Mouse (Mus musculus) left cerebral cortex, adult 18-20 months (tissue): Measurements from ENCODE around the gene Usp49. TPM values are rescaled to one million over a fixed set of nuclear protein-coding genes. Genes with fewer than 3 reads are reported as not detected.
"Not testable (repeated sequence)": the region's sequence is repeated elsewhere in the genome, so short reads cannot be mapped to it uniquely, and the experiment has no call there.

ENCODE experiments used
- DNase-seq, 2 experiments: peaks; one replicate each; pipeline ENCODE4 v3.0.0; 2021 to 2022; ENCODE audit warnings: low spot score in 2 of 2, mixed read lengths in 1 of 2
- total RNA-seq, 2 experiments: library from RNA; stranded (reverse); gene quantifications; 2 replicates each; pipeline ENCODE4 v1.2.3; 2021

Usp49 gene
- total RNA-seq, 2 experiments from 2014 or later, result 8.0 to 11.3 TPM

DNA sequence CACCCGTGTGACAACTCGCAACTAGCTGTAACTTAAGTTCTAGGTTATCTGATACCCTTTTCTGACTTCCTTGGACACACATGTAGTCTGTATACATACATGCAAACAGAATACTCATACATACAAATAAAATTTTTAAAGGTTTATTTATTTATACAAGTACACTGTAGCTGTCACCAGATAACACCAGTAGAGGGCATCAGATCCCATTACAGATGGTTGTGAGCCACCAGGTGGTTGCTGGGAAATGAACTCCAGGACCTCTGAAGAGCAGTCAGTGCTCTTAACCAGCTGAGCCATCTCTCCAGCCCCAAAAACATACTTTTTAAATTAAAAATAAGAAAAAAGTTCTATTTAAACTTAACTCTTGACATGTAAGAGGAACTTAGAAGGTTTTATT is 12.5 kb downstream of the Usp49 start:
- DNase-seq, result no peak

DNA sequence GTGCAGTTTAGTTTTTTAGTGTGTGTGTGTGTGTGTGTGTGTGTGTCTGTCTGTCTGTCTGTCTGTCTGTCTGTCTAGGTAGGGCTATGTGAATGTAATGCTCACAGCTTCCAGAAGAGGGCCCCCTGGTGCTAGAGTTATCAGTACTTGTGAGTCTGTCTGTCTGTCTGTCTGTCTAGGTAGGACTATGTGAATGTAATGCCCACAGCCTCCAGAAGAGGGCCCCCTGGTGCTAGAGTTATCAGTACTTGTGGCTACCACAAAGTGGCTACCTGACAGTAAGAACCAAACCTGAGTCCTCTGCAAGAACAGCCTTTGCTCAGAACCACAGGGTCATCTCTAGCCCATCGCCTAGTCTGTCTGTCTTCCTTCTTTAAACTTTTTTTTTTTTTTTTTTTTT is 16.2 kb downstream of the Usp49 start:
- DNase-seq, result peak; percentile 22 to 30

DNA sequence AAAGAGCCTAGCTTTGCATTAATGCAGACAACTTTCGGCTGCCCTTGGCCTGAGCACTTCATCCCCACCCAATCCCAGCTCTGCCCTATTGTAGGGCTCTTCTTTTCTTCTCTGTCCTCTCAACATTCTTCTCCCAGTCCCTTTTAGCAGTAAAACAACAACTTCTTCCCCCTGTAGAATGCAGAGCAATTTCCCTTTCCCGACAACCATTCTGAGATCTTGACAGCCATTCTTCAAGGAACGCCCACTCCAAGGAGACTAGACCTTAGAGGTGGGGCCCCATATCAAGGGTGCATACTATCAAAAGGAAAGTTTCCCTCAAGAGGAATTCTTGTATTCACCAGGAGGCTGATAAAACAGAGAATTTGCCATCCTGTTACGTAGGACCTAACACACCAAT is 18.5 kb downstream of the Usp49 start:
- no peak for DNase-seq

DNA sequence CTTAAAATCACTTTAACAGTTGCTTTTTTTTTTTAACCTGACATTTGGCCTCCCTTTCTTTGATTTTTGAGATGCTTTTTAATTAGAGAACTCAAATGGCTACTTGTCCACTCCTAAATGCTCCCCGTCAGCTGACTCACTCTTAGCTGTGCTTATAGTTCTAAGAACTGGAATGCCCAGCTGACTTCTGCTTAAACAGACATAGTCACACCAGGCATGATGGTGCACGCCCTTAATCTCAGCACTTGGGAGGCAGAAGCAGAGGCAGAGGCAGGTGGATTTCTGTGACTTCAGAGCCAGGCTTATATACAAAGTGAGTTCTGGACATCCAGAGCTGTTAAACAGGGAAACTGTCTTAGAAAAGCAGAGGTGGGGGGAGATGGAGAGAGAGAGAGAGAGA is 21.5 kb downstream of the Usp49 start:
- DNase-seq, result no peak

DNA sequence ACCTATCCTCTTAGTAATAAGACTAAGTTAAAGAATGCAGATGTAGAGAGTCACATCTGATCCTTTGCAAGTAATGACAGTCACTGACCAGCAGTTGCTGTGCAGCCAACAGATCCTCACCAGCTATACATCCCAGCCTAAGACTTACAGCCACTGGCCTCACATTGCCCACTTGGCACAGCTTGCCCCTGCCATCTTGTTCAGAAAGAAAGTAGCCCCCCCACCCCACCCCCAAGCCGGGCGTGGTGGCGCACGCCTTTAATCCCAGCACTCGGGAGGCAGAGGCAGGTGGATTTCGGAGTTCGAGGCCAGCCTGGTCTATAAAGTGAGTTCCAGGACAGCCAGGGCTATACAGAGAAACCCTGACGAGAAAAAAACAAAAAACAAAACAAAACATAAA is 23.9 kb downstream of the Usp49 start:
- not testable (repeated sequence) for DNase-seq

DNA sequence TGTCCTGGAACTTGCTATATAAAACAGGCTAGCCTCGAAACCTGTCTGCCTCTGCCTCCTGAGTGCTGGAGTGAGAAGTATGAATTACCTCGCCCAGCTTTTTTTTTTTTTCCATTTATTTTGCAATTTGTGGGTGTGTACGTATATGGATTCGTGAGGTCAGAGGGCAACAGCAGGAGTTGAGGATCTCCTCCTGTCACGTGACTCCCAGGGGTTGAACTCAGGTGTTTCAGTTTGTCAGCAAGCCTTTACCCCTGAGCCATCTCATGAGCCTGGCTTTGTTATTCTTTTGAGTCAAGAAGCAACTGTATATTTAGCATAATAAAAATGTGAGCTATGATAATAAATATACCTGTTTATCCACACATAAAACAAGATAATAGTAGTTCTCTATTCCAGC is 25.2 kb downstream of the Usp49 start:
- DNase-seq, result no peak

DNA sequence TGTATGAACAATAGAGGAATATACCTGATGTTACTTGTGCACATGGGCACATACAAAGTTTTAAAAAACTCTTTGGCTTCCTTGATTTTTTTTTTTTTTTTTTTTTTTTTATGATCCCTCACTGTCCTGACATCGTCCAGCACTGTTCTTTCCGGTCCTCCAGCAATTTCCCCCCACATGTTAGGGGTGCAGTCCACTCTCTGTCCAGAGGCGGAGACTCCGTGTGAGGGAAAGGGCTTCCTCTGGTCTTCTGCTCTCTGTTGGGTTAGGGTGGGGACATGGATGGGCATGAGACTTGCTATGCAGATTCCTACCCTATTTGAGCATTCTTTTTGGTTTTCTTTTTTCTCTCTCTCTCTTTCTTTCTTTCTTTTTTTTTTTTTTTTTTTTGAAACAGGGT is 27.4 kb downstream of the Usp49 start:
- no peak for DNase-seq

DNA sequence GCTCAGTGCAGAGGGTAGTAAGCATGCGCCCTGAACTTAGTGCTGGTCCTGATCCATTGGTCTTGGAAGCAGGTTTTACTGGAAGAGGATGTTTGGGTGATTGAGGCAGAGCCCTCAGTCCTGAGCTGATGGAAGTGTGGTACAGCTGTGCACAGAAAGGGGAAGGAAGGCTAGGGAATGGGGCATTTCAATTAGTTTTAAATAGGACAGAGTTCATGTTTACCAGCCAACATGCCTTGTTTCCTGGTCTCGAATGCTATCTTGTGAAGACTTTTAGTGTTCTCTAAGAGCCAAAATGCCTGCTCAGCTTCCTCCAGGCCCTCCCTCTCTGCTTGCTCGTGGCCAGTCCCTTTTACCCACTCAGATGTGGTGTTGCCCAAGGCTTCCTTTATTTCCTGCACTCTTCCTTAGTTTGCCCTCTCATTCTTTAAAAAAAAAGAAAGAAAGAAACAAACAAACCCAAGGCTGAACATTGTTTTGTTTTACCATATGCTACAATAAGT is 28.3 kb downstream of the Usp49 start:
- no peak for DNase-seq

DNA sequence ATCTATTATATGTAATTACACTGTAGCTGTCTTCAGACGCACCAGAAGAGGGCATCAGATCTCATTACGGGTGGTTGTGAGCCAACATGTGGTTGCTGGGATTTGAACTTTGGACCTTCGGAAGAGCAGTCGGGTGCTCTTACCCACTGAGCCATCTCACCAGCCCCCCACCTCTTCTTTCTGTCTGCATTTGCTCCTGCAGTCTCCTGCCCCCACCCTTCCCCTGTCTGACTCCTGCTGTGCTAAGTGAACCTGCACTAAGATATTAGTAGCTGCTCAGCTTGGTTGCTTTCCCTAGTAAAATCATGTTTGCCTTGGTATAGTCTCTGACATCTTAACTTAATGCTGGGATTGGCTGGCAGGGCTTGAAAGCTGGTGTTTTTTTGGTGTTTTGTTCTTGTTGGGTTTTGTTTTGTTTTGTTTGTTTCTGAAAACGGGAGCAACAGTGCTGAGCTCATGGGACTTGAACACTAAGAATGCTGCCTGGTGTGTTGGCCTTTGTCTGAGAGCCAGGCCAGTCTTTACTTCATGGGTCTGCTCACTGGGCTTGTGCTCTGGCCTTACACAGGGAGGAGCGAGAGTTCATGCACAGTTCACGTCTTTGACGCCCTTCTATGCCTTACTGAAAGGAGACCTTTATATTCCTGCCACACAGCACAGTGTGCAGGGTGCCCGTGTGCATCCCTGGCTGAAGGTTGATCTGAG is 32.7 kb downstream of the Usp49 start:
- no peak for DNase-seq

DNA sequence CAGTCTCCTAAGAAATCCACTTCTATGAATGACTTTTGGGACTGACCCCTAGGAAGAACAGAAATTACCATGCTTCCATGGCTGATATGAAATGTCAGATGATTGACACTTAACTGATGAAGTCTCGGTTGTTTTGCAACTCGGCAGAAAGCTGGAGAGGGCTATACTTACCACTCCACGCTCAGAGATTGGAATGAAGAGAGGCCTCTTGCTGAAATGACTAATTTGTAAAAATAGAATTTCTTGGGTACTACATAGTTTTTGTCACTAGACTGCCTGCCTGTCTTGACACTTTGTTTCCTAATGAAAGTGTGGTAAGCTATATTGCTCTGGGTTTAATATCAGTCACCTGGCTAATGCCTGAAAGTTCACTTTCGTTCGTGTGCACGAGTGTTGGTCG is 34.0 kb downstream of the Usp49 start:
- DNase-seq, result no peak

DNA sequence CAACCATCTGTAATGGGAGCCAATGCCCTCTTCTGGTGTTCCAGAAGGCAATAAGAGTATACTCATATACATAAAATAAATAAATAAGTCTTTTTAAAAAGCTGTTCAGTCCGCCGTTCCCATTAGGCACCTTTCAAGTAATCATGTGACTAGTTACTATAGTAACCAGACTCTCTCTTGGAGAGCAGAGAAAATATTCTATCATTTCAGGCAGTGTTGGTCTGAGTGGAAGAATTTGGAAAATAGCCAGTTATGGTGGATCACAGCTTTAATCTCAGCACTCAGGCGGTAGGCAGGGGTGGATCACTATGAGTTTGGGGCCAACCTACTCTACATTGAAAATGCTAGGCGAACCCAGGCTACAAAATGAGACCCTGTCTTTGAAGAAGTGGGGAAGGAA is 38.7 kb downstream of the Usp49 start:
- no peak for DNase-seq

DNA sequence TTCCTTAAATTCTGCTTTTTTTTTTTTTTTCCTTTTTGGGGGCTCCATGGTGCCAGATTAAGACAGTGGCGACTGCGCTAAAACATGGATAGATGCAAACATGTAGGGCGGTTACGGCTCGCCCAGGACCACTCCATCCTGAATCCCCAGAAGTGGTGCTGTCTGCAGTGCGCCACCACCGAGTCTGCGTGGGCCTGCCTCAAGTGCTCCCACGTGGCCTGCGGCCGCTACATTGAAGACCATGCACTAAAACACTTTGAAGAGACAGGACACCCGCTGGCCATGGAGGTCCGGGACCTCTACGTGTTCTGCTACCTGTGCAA is 41.5 kb downstream of the Usp49 start:
- DNase-seq, result peak; percentile 28 to 64

DNA sequence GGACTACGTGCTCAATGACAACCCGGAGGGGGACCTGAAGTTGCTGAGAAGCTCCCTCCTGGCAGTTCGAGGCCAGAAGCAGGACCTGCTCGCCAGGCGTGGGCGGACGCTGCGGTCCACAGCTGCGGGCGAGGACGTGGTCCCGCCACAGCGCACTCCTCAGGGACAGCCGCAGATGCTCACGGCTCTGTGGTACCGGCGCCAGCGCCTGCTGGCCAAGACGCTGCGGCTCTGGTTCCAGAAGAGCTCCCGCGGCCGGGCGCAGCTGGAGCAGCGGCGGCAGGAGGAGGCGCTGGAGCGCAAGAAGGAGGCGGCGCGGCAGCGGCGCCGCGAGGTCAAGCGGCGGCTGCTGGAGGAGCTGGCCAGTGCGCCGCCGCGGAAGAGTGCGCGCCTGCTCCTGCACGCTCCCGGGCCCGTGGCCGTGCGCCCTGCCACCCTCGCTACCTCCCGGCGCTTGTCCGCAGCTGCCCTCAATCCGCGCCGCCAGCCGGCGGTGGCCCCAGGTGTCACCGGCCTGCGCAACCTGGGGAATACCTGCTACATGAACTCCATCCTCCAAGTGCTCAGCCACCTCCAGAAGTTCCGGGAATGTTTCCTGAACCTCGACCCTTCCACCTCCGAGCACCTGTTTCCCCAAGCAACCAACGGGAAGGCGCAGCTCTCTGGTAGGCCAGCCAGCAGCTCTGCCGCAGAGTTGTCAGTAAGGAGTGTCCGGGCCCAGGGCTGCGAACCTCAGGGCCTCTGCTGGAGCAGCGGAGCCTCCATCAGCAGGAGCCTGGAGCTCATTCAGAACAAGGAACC is 42.0 kb downstream of the Usp49 start:
- peak; percentile 35 to 60 for DNase-seq

DNA sequence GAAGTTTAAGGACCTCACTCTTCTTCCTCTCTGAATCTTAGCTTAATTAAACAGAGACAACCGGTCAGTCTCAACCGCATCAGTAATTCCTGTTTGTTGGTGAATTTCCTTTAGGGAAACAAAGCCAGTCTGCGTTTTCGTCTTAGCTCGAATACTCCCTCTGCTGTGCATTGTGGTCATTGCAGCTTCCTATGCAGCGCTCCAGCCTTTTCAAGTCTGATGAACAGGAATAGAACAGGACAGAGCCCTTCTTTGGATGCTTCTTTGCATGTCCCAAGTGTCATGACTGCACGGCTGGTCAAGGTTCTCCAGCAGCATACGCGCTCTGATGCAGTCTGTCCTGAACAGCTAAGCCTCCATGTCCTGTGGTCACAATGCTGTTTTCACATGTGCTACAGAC is 46.1 kb downstream of the Usp49 start:
- DNase-seq, result peak; percentile 76 to 82

DNA sequence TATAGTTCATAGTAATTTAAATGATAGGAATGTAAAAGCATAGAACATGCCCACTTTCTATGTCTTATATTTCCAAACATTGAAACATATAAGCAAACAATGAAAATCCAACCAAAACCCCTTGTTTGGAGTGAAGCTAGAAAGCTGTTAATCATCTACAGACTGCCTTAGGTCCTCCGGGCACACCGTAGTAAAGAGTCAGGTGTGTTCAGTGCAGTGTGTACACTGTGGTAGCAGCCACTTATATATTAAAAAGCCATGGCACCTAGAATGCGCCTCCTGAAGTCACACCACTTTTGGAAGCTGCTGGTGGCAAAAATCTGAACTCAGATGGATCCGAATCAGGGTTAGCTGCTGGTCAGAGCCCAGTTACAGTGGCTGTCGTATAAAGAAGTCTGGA is 47.7 kb downstream of the Usp49 start:
- DNase-seq, result no peak

DNA sequence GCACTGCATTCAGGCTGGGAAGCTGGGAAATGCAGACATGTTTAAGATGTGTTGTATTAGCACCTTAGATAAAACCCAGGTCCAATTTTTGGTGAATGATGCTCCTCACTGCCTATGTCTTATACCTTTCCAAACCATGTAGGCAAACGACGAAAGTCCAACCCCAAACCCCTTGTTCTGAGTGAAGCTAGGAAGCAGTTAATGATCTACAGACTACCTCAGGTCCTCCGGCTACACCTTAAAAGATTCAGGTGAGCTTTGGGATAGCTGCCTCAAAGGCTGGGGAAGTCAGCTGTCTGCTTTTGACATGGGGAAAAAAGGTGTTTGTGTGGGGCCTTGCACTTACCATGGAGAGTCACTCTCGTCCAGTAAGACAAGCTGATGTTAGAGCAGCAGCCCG is 48.2 kb downstream of the Usp49 start:
- DNase-seq, result no peak

DNA sequence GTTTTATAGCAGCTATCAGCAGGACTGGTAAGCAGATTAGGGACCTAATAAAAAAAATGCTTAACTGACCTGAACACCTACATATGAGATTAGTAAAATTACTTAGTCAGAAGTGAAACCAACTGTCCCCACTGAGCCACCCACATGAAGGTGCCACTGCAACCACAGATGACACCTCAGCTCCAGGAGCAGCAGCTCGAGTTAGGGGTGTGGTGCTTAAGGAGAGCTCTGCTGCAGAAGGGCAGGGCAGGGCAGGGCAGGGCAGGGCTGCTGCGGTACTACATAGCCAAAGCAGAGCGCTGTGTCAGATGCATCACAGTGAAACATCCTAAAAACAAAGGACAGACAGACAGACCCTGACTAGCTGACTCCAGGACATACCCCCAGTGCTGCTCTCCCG is 52.3 kb downstream of the Usp49 start:
- no peak for DNase-seq

DNA sequence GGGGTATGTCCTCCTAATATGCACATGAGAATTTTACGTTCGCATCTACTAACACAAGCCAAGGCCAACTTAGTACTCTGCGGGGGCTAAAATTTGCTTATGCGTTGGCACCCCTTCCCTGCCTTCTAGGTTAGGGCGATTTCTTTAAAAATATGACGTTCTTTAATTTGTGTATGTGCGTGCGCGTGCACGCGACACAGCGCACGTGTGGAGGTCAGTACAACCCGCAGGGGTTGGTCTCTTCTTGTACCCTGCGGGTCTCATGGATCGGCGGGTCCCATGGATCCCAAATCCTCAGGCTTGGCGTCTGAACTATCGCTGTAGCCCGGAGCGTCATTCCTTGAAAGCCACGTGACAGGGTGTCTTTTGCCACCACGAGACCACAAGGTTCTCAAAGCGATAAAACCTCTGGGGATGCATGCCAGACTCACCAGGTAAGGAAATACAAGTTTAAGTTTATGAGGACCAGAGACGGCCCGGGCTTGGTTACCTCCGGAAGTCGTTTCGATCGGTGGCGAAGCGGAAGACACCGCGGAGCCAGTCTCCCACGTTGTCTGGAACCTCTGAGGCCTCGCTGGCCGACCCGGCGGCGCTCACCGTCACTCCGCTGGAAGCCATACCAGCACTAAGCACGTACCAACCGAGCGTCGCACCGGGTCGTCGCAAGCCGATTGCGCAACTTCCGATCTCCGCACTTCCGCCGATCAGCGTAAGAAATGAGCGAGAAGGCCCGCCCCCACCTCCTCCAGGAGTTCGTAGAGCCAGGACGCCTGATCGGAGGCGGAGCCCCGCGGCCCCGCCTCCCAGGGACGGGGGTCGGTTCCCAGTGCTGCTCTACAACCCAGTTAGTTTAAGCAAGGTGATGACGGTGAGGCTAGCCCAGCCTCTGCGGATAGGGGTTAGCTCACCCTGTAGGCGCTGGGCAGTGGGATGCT is 57.2 kb downstream of the Usp49 start:
- DNase-seq, result peak; percentile 98

DNA sequence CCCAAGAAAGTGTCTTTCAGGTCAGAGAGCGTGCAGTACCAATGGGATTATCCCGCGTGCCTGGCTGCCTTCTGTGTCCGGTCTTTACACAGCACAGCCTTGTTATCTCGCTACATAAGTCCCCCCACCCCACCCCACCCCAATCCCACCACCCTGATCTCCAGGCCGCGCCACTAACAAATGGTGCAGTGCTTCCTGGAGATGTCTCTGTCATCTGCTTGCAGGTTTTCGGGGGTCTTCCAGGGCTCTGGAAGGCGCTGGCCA is 57.8 kb downstream of the Usp49 start, which contains the start of gene Tomm6:
TSS of gene Tomm6 (minus strand) at position 43 of the 264 bp plus-strand sequence.
- no peak for DNase-seq

DNA sequence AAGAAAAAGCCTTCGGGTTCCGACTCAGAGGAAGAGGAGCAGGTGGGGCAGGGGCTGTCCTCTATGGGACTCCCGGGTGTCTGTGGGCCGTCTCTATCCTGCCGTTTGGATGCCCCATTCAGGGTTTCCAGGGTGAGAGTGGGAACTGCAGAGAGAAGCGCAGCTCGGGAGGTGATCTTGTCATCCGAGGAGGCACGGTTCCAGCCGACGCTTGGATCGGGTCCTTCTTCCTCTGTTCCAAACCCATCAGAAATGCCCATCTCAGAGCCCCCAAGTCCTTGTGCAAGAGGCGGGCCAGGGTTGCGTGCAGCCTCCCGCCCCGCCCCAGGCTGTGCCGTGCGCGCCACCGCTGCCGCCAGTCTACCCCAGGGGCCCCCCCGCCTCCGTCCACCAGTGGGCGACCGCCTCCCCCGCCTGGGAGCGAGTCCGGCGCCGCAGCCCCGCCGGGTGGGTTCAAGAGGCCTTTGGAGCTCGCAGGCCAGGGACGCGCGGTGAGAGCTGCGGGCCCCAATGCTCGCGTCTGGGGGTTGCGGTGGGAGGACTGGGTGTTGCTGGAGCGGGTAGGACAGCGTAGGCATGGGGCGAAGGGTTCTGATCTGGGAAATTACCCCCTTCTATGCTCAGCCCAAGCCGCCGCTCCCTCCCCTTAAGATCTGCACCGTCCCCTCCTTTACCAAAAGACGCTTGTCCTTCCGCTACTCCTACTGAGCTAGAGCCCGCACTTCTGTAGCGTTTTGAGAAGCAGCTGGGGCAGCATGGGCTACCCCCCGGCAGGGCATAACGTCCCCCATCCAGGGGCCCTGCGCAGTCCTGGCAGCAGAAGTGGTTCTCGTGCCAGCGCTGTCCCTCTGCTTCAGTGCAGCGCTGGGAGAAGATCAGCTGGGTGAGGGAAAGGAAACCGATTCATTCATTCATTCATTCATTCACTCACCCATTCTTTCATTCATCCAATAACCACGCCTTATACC is 58.4 kb downstream of the Usp49 start, which contains the start of gene Frs3:
TSS of gene Frs3 (plus strand) at position 423 of the 968 bp plus-strand sequence.
- peak; percentile 73 to 84 for DNase-seq

DNA sequence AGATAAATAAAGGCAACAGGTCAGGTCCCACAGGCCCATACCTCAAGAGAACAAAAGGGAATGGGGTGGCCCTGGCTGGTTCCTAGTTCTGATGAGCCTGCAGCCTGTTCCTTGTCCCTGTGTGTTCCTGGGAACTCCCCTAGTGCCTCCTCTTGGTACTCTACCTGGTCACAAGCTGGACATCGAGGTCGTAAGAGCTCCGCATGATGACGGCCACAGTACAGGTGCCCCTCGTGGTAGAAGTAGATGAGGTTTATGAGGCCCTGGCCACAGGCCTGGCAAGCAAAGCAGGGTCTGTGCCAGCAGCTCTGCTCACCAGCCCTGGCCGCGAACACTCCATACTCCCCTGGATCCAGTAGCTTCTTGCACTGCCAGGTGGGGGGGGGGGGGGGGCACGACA is 59.4 kb downstream of the Usp49 start:
- DNase-seq, result no peak
